Mouse (Mus musculus) cortical plate, adult 2 months (tissue): ENCODE data around the gene Nectin2. TPM values are rescaled to one million over a fixed set of nuclear protein-coding genes. Genes with fewer than 3 reads are reported as not detected.
A peak's percentile ranks its signal among the peaks of the same experiment; 100 is the strongest.

Source experiments
- H3K27ac ChIP-seq: fragments of 200-500 bp; 2 replicates; pipeline ENCODE4 v1.5.1; 2012; ENCODE audit warnings: low read length, control low read depth, inconsistent platforms; ENCODE audit not compliant: insufficient read depth
- H3K4me1 ChIP-seq: fragments of 200-500 bp; 2 replicates; pipeline ENCODE4 v1.6.1; 2011; ENCODE audit warnings: low read length; ENCODE audit not compliant: control insufficient read depth, insufficient read depth
- H3K4me3 ChIP-seq: fragments of 200-500 bp; 2 replicates; pipeline ENCODE4 v1.5.1; 2011; ENCODE audit warnings: mild to moderate bottlenecking, low read length, control low read depth; ENCODE audit not compliant: insufficient read depth
- CTCF ChIP-seq: fragments of 200-500 bp; IDR thresholded peaks from 2 replicates; pipeline ENCODE4 v1.5.1; 2011; ENCODE audit warnings: mild to moderate bottlenecking, control low read depth, low read length; ENCODE audit not compliant: insufficient read depth; ENCODE audit errors: extremely low read depth
- POLR2A ChIP-seq: fragments of 200-500 bp; IDR thresholded peaks from 2 replicates; pipeline ENCODE4 v1.6.1; 2011; ENCODE audit warnings: mild to moderate bottlenecking, low read length, control low read depth; ENCODE audit not compliant: insufficient read depth; ENCODE audit errors: extremely low read depth
- polyA plus RNA-seq: library from polyadenylated mRNA; depleted of rRNA; stranded (reverse); fragments of >200 nt; gene quantifications from 2 replicates; pipeline ENCODE4 v1.2.3, GENCODE M21; 2012; rRNA removed

Nectin2 gene
- polyA plus RNA-seq, 1 experiment = 6.9 TPM

- Histone ChIP-seq H3K4me1 (no peaks in the 10 kb centered on the region), H3K4me3 (no peak within 1 kb of the TSS), H3K27ac (no peak within 1 kb of the TSS)
- no peak for TF ChIP-seq CTCF
- no peak for TF ChIP-seq POLR2A
Observed at GRCm38 (mm10) chr7:19677872-19678271, 72.4 kb downstream of the Nectin2 start, which contains the start of gene Apoc2. Gene Apoc2 (minus strand): TSS chr7:19677941.

- H3K4me3 ChIP-seq = no peak overlapping the region
- no peak overlapping the region for H3K27ac ChIP-seq
- no peaks in the 10 kb centered on the region for H3K4me1 ChIP-seq
- no peak for TF ChIP-seq CTCF
- TF ChIP-seq POLR2A = no peak
Observed at GRCm38 (mm10) chr7:19676662-19677061, 73.6 kb downstream of the Nectin2 start.

GRCm38 (mm10) chr7:19675824-19676223 is 74.5 kb downstream of the Nectin2 start:
- TF ChIP-seq CTCF (no peak), POLR2A (no peak)
- Histone ChIP-seq H3K27ac (no peak overlapping the region), H3K4me3 (no peak overlapping the region), H3K4me1 (no peaks in the 10 kb centered on the region)

GRCm38 (mm10) chr7:19673083-19673699 is 77.1 kb downstream of the Nectin2 start:
- H3K4me1 ChIP-seq = no peaks in the 10 kb centered on the region; the same call in 1 of the 2 replicates
- no peak overlapping the region for H3K27ac ChIP-seq
- H3K4me3 ChIP-seq = no peak overlapping the region
- TF ChIP-seq CTCF (no peak), POLR2A (no peak)

GRCm38 (mm10) chr7:19671511-19671910 is 78.8 kb downstream of the Nectin2 start:
- TF ChIP-seq POLR2A = no peak
- TF ChIP-seq CTCF = no peak
- no peaks in the 10 kb centered on the region; the same call in 1 of the 2 replicates for H3K4me1 ChIP-seq
- H3K27ac ChIP-seq = no peak overlapping the region
- H3K4me3 ChIP-seq = no peak overlapping the region

GRCm38 (mm10) chr7:19668947-19669721 is 81.1 kb downstream of the Nectin2 start:
- Histone ChIP-seq H3K4me3 (no peak overlapping the region), H3K4me1 (no peaks in the 10 kb centered on the region; the same call in 1 of the 2 replicates), H3K27ac (peak overlapping the region; percentile 53)
- peak; percentile 97 for TF ChIP-seq CTCF
- no peak for TF ChIP-seq POLR2A

- Histone ChIP-seq H3K4me1 (peaks cover 4% of the 10 kb centered on the region; the same call in 1 of the 2 replicates), H3K27ac (no peak overlapping the region), H3K4me3 (no peak overlapping the region)
- no peak for TF ChIP-seq POLR2A
- no peak for TF ChIP-seq CTCF
Observed at GRCm38 (mm10) chr7:19667434-19667833, 82.8 kb downstream of the Nectin2 start.

GRCm38 (mm10) chr7:19666750-19667149 is 83.5 kb downstream of the Nectin2 start:
- H3K4me3 ChIP-seq = no peak overlapping the region
- H3K27ac ChIP-seq = no peak overlapping the region
- peaks cover 4% of the 10 kb centered on the region; the same call in 1 of the 2 replicates for H3K4me1 ChIP-seq
- TF ChIP-seq CTCF = no peak
- no peak for TF ChIP-seq POLR2A

Other genes with a start within 250 kb of the Nectin2 start
- 7.6 and 7.9 TPM in 2 replicates for gene Bloc1s3, start 242.1 kb downstream of the Nectin2 start, polyA plus RNA-seq
- gene Trappc6a, start 242.1 kb downstream of the Nectin2 start, polyA plus RNA-seq = 22.6 TPM in 2 replicates
- gene Nkpd1, start 232.6 kb downstream of the Nectin2 start, polyA plus RNA-seq = 0.98 and 1.1 TPM in 2 replicates
- gene Ppp1r37, start 187.4 kb downstream of the Nectin2 start, polyA plus RNA-seq = 152 and 153 TPM in 2 replicates
- gene Zfp296, start 173.2 kb downstream of the Nectin2 start, polyA plus RNA-seq = 2.9 and 3.3 TPM in 2 replicates
- gene Gemin7, start 172.9 kb downstream of the Nectin2 start, polyA plus RNA-seq = 54.2 and 57.8 TPM in 2 replicates
- gene Clasrp, start 146.0 kb downstream of the Nectin2 start, polyA plus RNA-seq = 140 and 162 TPM in 2 replicates
- 6.4 and 6.6 TPM in 2 replicates for gene Relb, start 121.0 kb downstream of the Nectin2 start, polyA plus RNA-seq
- gene Clptm1, start 85.5 kb downstream of the Nectin2 start, polyA plus RNA-seq = 146 and 147 TPM in 2 replicates
- not detected in 2 replicates for gene Apoc2, start 72.5 kb downstream of the Nectin2 start, polyA plus RNA-seq
- gene Gm44805, start 69.1 kb downstream of the Nectin2 start, polyA plus RNA-seq = not detected in 2 replicates
- gene Apoc4, start 69.0 kb downstream of the Nectin2 start, polyA plus RNA-seq = not detected in 2 replicates
- gene Apoc1, start 57.8 kb downstream of the Nectin2 start, polyA plus RNA-seq = 1.3 and 1.4 TPM in 2 replicates
- 4,294 and 4,561 TPM in 2 replicates for gene Apoe, start 51.3 kb downstream of the Nectin2 start, polyA plus RNA-seq
- 108 TPM in 2 replicates for gene Tomm40, start 35.0 kb downstream of the Nectin2 start, polyA plus RNA-seq
- 23.0 and 24.4 TPM in 2 replicates for gene Bcam, start 20.5 kb upstream of the Nectin2 start, polyA plus RNA-seq
- gene Cblc, start 46.3 kb upstream of the Nectin2 start, polyA plus RNA-seq = not detected in 2 replicates
- gene Bcl3, start 72.3 kb upstream of the Nectin2 start, polyA plus RNA-seq = 0.42 and 0.53 TPM in 2 replicates
- gene Gm19345, start 101.5 kb upstream of the Nectin2 start, polyA plus RNA-seq = 3.0 and 3.9 TPM in 2 replicates
- not detected in 2 replicates for gene Ceacam16, start 110.8 kb upstream of the Nectin2 start, polyA plus RNA-seq
- gene Ceacam19, start 137.5 kb upstream of the Nectin2 start, polyA plus RNA-seq = not detected in 2 replicates
- gene Pvr, start 170.7 kb upstream of the Nectin2 start, polyA plus RNA-seq = 9.7 and 11.8 TPM in 2 replicates
- not detected in 2 replicates for gene Igsf23, start 200.3 kb upstream of the Nectin2 start, polyA plus RNA-seq
- not detected in 2 replicates for gene Ceacam20, start 214.9 kb upstream of the Nectin2 start, polyA plus RNA-seq
- gene Nlrp9b, start 241.0 kb upstream of the Nectin2 start, polyA plus RNA-seq = not detected in 2 replicates